Mouse (Mus musculus) left cerebral cortex, postnatal 14 days (tissue): Measurements from ENCODE around the gene Col15a1. TPM values are rescaled to one million over a fixed set of nuclear protein-coding genes. Genes with fewer than 3 reads are reported as not detected.

Experiments used
- DNase-seq, 2 experiments: peaks; one replicate each; pipeline ENCODE4 v3.0.0; 2021 to 2022; ENCODE audit warnings: low spot score in 2 of 2, mixed read lengths in 1 of 2
- intact Hi-C: fragments of 180-260 bp; cut with DNase I; formaldehyde crosslinking; loops from one replicate; pipeline ENCODE4 v1.15.1; 2025
- total RNA-seq, 2 experiments: library from RNA; stranded (reverse); gene quantifications; 2 replicates each; pipeline ENCODE4 v1.2.3; 2021

Col15a1 gene
- total RNA-seq, 2 experiments from 2014 or later: 9.0 to 13.0 TPM

DNA sequence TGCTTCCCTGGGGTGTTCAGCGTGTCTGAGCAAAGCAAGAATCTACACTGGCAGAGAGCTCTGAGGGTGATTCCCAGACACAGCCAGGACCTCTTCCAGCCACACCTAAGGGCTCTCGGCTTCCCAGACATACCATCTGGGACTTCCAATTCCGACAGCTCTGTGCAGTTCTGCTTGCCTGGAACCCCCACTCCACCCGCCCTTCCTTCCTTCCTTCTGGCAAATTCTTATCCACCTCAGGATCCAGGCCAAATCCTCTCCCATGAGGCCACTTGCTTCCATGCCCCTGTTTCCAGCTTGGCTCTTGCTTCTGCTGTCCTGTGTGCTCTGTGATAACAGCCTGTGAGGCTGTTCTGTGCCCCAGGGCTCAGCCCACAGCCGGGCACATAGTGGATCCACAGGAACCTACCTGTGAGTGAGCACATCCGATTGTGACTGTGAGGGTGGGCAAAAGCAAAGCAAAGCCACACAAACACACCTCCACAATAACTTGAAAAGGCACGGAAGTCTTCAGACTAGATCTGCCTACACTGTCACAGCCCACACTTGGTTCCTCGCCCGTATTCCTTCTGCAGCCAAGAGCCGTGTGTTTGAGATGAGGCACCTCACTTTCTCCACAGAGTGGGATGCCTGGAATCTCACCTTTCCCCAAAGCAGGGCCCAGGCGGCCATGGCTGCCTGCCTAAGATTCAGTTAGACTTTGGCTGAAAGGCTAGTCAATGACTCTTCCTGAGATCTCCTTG, 43.9 kb downstream of the Col15a1 start:
- intact Hi-C loops: loop anchor here (2.0 to 5.0 kb wide), 2 partner anchors 123 to 150 kb away; no protein-coding TSS in a partner anchor
- peak; percentile 62 to 63 for DNase-seq

DNA sequence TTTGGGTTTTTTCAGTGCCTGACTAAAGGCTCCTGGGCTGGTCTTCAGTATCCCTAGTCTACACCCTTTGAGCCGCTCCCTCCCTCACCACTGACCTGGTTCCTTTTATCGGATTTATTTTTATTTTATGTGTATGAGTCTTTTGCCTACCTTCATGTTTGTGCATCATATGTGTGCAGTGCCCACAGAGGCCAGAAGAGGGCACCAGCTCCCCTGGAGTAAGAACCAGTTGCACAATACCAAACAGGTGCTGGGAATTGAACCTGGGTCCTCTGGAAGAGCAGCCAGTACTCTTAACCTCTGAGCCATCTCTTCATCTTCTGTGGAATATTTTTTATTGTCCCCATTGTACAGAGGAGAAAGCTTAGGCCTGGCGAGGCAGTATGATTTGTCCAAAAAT, 44.7 kb downstream of the Col15a1 start:
- intact Hi-C loops: loop anchor here (5.0 kb wide), 1 partner anchor 150 kb away; no protein-coding TSS in a partner anchor
- DNase-seq: no peak

DNA sequence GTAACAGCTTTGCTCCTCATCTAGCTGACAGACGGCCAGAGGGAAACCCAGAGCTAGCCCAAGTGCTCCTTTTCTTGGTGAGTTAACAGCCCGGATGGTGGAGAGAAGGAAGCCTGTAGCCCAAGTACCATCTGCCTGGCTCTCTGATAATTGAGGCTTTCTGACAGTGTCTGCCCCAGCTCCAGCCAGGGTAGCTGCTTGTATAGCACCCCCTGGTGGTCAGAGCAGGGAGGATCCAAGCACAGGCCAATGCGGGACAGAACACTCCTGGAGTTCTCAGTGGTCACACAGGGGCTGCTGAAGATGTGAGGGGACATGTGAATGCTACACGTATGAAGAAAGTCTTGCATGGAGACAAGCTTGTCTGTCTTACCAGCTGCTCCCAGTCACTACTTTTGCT, 47.7 kb downstream of the Col15a1 start:
- intact Hi-C loops: no loop called here
- DNase-seq: peak; percentile 57 to 73

DNA sequence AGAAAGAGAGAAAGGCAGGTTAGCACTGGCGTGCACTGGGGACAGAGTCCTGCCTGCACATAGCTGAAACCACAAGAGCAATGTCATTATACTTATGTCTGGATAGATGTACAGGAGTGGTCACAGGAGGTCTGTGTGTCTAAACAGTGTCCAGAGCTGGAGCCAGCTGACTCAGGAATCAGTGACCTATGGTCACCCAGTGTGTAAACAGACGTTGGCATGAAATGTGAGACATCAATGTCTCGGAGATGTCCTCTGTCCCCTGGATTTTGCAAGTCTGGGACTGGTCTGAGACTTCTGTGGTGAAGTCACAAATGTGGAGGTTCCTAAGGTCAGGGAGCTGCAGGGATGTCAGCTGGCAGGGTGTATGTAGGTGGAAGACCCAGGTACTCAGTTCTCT, 50.2 kb downstream of the Col15a1 start:
- intact Hi-C loops: no loop called here
- no peak for DNase-seq

DNA sequence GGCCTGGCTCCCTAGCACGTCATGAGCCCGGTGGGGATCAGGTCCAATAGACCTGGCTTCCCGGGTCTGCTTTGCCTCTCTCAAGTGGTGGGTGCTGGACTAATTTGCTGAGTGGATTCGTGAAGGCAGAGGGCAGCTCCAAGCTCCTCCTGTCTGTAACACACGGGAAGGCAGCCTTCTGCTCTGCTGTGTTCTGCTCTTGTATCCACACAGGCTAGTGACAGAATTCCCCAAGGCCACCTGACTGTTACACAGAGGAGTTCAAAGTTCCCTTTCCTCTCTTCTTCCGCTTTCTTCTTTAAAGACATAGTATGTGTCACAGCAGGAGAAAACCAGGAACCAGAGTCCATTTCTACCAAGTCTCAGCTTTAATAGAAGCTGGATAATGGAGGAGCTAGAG, 53.1 kb downstream of the Col15a1 start:
- DNase-seq: peak in 1 of 2 experiments; percentile 45
- intact Hi-C loops: no loop called here

DNA sequence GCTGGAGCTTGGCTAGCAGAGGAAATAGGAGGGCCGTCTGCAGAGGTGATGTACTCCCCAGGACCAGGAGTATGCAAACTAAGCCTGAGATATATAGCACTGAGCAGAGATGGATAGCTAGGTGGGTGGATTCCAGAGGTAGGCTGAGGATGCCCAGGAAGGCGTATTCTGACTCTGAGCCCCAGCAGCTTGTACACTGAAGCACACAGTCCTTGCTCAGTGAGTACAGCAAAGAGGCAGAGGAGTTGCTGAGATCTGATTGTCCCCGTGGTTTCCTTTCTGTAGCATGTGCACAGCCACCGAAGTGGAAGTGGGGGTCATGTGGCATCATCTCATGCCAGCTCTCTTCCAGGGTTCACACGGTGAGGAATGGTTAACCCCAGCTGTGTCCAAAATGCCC, 54.0 kb downstream of the Col15a1 start:
- no peak for DNase-seq
- intact Hi-C loops: no loop called here

DNA sequence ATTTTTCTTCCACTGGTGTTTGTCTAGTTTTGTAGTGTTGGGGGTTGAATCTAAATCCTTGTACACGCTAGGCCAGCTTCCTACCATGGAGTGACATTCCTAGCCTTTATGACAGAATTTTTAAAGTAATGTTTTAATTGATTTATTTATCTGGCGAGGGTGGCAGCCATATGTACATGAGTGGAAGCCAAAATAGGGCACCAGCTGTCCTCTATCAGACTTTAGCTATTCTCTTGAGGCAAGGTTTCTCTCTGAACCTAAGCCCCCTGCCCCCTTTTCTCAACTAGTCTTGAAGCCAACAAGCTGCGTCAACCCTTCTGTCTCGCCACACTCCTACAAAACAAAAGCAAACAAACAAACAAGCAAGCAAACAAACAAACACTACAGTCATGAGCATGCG, 57.6 kb downstream of the Col15a1 start:
- intact Hi-C loops: no loop called here
- no peak for DNase-seq

DNA sequence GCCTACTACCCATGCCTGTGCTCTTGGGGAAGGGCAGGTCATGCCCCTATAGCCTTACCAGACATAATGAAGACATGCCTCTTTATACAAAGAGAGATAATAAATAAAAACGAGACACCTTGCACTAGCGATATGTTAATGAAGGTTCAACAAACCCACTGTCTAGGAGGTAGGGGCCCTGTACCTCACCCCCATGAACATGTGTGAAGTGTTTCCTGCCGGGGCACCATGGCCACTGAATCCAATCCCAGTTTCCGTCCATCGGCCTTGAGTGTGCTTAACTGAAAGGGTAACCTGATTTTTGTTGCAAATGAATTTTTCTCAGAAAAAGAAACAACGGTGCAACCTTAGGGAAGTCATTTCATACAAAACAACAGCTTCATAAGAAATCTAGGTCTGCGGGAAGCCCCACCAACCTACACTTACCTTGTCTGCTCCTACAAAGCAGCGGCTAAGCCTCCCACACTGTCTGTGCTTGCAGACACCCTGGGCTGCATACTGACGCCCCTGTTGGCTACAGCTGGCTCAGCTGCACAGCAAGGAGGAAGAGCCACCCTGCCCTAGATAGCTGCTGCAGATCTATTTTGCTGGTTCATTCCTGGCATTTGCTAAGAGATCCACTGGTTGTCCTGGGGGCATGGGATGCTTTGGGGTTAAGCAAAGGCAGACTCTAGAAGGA, 64.6 kb downstream of the Col15a1 start:
- DNase-seq: peak in 1 of 2 experiments; percentile 46
- intact Hi-C loops: no loop called here

DNA sequence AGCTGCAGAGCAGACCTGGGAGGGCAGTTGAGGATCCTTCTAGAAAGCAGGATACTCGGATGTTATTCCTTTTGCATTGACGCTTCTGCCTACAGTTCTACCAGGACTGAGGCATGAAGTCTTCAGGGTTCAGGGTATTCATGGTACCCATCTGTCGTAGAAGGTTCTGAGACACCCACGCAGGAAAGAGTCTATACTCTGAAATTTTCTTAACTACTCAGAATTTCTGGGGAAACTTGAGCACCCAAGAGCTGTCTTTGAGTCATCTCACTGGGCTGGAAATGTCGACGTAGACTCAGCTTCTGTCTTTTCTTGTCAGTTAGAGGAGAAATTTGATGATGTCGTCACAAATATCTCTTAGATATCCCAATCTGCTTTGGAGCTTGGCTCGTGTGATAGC, 65.8 kb downstream of the Col15a1 start:
- intact Hi-C loops: no loop called here
- DNase-seq: no peak

DNA sequence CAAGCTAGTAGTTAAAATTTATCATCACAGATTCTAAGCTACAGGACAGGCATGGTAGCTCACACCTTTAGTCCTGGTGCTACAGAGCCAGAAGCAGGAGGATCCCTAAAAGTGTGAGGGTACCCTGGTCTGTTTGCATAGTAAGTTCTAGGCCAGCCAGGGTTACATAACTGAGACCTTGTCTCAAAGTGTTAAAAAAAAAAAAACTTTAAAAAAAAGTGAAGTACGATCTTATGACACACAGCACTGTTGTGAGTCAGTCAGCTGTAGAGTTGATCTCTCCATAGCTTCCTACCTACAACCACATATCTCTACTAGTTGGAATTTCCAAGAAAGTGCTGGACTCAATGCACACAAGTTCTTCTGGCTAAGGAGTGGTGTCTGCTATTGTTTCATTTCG, 67.0 kb downstream of the Col15a1 start:
- intact Hi-C loops: no loop called here
- DNase-seq: no peak

DNA sequence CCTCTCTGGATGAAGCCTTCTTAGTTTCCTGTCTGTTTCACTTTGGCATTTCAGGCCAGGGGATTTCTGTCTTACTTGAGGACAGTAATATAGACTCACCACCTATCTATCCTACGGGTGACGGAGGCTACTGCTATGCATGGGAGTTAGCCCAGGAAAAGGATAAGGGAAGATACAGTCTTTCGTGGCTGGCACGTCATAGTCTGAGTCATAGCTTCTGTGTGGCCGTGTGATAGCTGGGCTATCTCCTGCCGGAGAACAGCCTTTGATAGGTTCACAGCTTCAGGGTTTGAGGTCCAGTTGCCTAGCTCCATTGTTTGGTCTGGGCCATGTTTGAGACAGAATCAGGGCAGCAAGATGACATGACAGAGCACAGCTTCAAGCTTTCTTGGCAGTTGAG, 70.4 kb downstream of the Col15a1 start:
- no peak for DNase-seq
- intact Hi-C loops: no loop called here

DNA sequence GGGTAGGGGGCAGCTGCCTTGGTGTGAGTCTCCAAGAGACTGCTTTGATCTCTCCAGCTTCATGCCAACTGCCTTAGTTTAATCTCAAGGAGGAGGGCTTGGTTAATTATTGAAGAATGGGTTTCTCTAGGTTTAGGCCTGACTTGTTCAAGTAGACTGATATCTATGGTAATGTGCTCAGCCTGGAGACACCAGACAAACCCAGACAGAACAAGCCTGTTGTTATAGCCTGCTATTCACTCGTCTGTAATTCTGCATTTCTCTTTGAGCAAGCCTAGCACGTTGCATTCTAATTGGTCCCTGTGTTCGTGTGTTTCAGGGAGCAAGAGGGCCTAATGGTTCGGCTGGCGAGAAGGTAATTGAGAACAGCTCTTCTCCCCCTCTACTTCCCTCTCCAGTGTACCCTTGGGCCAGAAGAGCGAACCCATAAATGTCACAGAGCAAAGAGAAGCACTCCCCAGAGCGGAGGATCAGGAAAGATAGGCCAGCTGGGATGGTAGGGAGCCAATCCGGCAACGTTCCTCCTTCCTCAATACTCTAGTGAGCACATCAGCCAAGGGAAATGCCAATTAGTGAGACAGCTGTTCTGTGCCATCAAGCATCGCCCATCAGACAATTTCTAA, 71.2 kb downstream of the Col15a1 start:
- no peak for DNase-seq
- intact Hi-C loops: no loop called here

DNA sequence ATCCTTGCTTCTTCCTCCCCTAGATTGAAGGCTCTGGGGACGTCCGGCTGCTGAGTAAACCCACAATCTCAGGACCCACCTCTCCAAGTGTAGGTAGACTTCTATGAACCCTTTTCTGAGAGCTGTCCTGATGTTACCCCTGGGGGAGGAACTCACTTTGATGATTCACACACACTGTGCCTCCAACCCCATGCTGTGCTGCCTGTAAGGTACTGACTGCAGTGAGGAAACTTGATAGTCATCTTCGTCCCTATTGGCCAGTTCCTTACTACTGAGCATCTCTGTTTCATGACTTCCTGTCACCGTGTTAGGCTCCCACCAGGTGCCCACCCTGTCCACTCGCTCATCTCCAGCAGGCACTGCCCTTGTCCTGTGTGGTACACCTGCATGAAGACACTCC, 72.2 kb downstream of the Col15a1 start:
- DNase-seq: no peak
- intact Hi-C loops: no loop called here

DNA sequence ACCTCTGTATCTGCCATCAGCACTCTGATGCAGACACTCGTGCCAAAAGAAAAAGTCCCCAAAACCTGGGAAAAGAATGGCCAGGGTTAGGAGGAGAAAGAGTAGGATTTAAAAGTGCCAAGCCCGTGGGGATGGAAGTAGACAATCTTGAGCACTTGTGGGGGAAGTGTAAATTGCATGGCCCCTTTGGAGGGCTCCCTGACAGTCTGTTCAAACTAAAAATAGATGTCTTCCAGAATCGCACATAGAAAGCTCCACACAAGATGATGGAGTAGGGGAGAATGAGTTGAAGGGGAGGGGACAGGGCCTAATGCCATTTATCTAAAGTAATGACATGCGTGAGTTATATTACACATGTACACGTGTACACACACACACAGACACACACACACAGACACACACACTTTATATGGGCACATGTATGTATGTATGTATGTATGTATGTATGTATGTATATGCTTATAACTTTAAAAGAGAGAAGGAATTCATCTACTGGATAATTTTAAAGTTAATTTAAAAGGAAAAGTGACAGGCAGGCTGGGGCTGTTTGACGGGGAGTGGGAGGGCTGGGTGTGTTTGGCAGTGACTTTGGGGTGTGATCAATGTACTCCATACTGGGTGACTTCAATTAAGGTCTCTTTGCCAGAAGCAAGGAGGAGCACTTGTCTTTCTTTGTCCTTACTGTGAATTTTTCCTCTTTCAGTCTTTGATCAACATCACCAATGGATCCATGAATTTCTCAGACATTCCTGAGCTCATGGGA, 74.1 kb downstream of the Col15a1 start:
- intact Hi-C loops: no loop called here
- DNase-seq: peak; percentile 37 to 61

DNA sequence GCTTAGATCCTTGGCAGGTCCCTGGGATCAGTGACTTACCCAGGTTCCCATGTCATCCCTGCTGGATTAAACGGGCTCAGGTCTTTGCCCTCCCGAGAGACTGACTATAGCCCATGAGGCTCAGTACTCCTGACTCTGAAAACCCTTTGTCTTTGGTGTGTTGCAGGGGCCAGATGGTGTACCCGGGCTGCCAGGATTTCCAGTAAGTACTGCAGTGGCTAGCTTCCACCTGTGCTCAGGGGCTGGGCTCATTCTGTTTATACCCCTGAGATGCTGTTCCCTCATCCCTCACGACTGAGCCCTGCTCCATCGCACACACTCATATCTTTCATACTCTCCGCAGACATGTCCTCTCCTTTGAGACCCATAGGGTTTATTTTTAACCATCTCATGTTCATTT, 76.3 kb downstream of the Col15a1 start:
- DNase-seq: no peak
- intact Hi-C loops: no loop called here

DNA sequence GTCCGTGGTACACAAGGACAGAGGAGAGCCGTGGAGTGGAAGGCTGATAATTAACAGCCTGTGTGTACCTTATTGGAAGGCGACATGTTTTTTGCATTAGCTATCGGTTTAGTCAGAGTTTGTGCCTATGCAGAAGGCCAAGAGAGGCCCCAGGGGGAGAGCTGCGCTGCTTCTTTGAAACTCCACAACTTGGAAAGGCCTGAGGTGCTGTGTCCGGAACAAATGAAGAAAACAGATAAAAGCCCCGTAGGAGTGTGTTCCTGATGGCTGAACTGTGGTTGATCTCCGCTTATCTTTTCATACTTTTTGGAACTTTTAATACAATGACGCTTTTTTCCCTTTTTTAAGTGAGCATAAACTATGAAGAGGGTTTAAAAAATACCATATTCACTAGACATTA, 76.9 kb downstream of the Col15a1 start:
- intact Hi-C loops: no loop called here
- DNase-seq: no peak

DNA sequence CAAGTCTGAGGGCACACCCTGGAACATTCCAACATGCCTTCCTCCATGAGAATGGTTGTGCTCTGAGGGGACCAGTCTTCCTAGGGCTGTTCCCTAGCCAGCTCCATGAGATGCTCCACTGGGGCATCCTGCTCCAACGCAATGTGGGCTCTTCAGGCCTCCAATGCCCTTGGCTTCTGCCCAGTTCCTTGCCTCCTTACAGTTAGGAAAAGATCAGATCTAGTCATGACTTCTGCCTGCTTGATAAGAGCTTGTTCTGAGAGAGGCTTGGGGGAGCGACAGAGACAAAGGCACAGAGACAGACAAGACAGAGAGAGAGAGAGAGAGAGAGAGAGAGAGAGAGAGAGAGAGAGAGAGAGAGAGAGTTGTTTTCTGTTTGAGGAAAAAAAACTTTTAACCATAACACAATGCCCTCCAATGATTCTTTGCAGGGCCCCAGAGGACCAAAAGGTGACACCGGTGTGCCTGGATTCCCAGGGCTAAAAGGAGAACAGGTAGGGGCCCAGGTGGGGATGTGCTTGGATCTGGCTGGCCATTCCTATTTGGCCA, 78.7 kb downstream of the Col15a1 start:
- no peak for DNase-seq
- intact Hi-C loops: no loop called here

DNA sequence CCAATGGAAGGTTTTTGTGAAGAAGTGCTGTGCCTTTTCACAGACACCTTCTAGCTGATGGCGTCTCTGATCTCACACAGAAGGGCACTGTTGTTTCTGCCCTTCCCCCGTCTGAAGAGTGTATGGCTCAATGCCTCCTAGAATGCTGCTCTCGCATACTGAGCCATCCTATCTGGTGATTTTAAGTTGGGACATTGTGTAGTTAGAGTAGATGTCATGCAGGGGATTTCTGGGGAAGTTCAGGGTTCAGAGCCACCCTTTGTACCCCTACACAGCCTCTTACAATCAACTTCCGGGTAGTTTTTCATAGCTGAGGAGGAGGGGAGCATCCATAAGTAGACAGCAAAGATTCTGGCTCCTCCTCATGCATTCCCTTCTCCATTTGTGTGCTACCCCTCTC, 79.5 kb downstream of the Col15a1 start:
- intact Hi-C loops: no loop called here
- no peak for DNase-seq

DNA sequence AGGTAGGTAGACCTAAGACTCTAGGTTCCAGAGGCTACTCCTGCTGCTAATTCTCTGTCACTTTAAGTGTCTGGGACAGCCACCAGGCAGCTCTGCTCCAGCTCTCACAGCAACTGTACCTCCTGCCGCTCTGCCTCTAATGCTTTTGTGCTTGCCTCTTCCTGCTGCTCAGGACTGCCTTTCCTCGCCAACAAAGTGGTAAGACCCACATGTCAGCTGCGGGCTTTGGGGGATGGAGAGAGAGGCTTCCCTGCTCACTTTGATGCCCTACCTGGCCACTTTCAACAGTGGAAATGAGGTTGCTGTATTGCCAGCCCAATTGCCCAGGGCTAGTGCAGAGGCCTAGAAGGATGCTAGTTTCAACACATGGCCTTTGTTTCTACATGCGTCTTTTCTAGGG, 80.3 kb downstream of the Col15a1 start:
- intact Hi-C loops: no loop called here
- no peak for DNase-seq

DNA sequence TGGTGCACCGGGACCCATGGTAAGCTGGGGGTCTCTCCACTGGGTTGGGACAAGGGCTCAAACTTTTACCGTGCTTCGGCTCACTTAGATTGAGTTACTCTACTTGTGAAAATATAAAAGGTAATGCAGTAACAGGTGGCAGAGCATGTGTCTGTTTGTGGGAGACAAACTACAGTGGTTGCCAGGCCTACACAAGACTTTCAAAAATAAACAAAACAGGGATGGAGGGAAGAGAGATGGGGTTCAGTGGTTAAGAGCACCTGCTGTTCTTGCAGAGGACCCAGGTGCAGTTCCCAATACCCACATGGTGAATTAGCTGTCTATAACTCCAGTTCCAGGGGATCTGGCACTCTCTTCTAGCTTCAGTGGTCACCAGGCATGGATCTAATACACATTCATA, 81.6 kb downstream of the Col15a1 start:
- intact Hi-C loops: no loop called here
- DNase-seq: no peak
